Mouse (Mus musculus) liver (tissue): ENCODE data around the gene Nin.

Source experiments
- DNase-seq: peaks from one replicate; pipeline ENCODE4 v3.0.0-alpha.2; 2020; ENCODE audit warnings: mixed read lengths

Nin gene

DNA sequence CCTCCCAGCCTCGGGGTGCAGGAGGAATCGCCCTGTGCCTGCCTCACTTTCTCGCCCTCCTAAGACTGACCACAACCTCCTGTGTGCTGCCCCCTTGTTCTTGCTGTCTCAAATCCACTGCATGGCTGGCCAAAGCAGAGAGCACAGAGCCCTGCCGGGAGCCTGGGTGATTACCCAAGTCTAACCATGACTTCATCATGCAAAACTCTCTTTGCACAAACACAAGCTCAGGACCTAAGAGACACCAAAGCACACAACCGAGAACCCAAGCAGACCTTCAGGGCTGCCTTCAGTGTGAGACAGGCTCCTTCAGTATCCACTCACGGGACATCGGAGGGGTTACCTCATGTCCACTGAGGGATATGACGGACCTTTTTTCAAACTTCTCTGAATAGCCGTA is 31.0 kb downstream of the Nin start:
- no peak for DNase-seq

GRCm38 (mm10) chr12:70078471-70079025 is 35.0 kb downstream of the Nin start:
- DNase-seq: no peak

DNA sequence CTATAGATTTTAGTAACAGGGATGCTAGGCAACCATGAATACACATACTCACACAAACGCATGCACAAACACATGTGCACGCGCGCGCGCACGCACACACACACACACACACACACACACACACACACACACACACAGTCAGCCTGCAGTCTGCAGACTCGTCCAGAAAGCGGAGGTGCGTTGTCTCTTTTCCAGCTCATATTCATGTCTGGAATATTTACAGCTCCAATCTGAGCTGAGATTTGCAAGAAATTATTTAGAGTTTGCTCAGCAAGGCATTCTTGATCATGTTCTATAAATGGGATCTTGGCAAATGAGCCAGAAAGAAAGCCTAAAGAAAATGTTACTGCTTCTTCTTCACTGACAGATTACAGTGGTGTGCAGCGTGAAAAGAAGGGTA is 37.0 kb downstream of the Nin start:
- no peak for DNase-seq

- no peak for DNase-seq
These were observed 38.5 kb downstream of the Nin start for GRCm38 (mm10) chr12:70075001-70075400.

GRCm38 (mm10) chr12:70070888-70071287 is 42.6 kb downstream of the Nin start:
- no peak for DNase-seq

GRCm38 (mm10) chr12:70070306-70070705 is 43.2 kb downstream of the Nin start:
- no peak for DNase-seq

- DNase-seq: no peak
These were observed 44.8 kb downstream of the Nin start for GRCm38 (mm10) chr12:70068647-70069257.

- DNase-seq: no peak
These were observed 45.7 kb downstream of the Nin start for GRCm38 (mm10) chr12:70067849-70068248.

DNA sequence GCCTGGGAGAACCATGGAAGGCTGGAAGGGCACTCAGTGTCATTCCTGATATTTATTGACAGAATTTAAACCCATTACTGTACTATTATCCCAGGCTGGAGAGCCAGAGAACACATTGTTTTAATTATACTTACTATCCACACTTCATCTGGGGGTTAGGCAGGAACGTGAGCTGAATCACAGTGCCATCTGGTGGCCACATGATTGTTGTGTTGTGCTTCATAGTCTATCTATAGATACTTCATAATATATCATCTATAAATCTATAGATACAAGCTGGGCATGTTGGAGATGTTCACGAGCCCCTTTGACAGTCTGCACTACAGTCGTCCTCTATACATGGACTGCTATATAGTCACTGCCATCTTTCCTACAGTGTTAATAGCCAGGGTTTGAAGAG is 51.4 kb downstream of the Nin start:
- peak; percentile 50 for DNase-seq

- DNase-seq: no peak
These were observed 54.3 kb downstream of the Nin start for GRCm38 (mm10) chr12:70058956-70059851.

GRCm38 (mm10) chr12:70050699-70051098 is 62.8 kb downstream of the Nin start:
- no peak for DNase-seq

- no peak for DNase-seq
These were observed 64.8 kb downstream of the Nin start for GRCm38 (mm10) chr12:70048741-70049140.

DNA sequence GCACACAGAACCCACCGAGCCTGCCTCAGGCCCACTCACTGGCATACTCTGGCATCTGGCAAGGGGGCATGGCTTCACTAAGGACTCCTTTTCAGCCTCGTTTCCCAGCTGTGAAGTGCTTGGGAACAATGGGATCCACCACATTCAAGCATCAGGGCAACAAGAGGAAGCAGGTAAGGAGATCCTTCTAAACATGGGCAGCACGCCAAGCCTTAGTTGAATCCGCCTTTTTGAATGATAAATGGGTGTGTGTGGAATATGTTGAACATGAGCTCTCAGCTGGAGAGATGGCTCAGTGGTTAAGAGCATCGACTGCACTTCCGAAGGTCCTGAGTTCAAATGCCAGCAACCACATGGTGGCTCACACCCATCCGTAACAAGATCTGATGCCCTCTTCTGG is 66.2 kb downstream of the Nin start:
- no peak for DNase-seq

DNA sequence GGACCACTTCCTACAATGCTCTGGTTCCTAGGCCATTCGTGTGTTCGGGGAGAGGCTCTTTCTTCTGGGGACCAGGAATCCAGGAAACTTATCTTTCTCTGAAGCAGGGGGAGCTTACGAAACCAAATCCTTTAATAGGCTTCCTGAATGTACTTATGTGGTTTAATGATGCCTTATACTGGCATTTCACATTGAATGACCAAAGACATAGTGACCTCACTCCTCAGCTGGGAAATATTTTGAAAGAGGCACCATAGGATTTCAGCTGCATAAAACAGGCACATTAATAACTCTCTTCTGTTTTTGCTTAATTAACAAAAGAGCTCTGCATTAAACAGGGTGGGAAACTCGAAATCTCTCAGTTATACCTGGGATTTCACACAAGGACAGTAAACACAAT is 69.2 kb downstream of the Nin start:
- DNase-seq: no peak

DNA sequence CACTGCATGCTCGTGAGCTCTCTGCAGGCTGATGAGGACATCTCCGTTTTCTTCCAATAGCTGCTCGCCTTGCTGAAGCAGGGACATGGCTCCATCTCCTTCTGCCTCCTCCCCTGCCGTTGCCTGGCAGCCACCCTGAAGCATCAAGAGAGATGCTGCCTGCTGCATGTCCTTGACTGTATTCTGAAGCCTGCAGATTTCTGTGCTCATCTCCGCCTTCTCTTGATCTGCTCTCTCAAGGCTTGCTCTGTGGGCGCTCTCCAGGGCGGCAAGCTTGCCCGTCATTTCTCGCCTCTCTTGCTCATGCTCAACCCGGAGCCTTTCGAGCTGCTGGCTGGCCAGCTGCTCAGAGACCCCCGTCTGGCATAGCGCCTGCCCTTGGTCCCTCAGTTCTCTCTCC is 70.1 kb downstream of the Nin start:
- no peak for DNase-seq

DNA sequence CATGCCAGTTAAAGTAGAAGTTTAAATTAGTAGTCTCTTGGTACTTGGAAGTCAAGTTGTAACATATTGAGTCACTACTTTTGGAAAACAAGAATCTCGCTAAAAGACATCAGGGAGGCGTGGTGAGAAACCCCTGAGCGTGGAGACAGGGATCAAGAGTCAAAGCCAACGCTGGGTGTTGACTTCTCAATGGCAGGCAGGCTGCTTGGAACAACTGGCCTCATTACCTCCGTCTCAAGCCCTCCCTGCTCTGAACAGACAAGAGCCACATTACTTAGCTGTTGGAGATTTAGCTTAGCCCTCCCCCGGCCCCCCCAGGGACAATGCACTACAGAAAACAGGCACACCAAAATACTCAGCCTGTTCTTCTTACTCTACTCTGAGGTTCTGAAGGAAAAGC is 72.5 kb downstream of the Nin start:
- DNase-seq: no peak

DNA sequence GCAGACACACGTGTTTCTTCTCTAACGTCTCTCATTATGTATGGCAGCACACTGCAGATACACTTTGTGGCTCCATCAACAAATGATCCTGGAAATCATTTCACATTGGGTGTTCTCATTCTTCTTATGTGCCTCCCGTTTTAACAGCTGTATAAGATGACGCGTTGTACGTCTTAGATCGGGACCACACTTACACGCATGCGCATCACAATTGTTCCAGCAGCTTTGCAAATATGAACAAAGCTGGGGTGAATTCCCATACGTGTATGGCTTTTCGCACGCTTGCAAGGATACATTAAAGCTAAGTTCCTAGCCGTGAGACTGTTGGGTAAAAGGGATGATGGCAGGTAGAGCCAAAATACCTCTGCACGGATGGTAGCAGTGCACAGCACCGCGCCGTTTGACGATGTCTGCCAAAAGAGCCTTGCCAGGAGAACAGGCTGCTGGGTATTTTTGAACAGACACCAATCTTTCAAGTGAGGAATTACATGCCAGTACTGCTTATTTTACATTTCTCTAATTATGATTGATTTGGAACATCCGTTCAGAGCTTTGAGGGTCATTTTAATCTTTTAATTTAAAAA is 76.7 kb downstream of the Nin start:
- DNase-seq: no peak

GRCm38 (mm10) chr12:70026233-70026632 is 87.3 kb downstream of the Nin start:
- DNase-seq: no peak

GRCm38 (mm10) chr12:70025431-70025830 is 88.1 kb downstream of the Nin start:
- DNase-seq: no peak

DNA sequence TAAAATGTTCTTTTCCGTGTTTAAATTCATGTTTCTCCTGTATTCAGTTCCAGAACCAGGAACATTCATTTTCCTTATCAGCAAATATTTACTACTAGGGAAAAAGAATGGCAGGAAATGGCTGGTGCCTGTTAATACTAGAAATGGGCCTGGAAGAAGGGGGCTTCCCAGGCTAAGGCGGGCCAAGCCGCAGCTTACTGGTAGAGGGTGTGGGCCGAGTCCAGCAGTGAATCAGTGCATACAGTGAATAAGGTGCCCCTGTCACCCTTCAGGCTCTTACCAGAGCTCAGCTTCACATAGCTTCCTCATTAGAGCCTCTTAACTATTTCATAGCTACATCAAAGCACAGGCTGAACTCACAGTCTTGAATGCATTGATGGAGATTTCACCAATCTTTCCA is 89.9 kb downstream of the Nin start:
- DNase-seq: no peak

DNA sequence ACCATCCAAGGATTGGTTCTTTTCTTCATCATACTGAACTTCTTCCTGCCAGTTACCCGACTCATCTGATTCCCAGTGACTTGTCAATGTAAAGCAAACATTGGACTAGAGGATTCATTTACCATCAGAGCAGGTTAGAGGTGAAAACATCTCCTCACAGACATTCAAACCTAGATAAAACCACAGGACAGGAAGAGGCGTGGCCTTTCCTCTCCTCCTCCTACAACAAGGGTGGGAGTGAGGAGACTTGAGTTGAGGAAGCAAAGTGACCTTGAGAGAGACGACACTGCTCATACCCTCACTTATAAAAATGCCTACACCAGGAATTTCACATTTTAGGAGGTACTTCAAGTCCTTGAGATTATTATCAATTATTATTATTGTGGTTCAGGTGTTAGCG is 95.4 kb downstream of the Nin start:
- no peak for DNase-seq

DNA sequence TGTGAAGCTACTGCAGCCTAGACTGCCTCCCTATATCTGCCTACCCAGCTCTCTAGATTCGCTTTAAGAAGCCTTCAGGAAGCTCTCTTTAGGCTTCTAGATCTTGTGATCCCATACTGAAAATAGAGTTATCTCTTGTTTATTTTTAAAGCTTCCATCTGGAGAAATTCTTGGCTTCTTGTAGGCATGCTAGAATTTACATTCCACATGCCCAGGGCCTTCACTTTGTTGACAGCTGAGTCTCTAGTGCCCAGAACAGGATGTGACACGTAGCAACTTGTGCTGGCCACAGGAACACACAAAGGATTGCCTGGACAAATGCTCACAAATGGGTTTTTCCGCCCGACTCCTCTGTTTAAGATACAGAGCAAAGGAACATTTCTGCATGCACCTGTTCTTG is 97.6 kb downstream of the Nin start:
- DNase-seq: no peak

GRCm38 (mm10) chr12:70011681-70012080 is 101.8 kb downstream of the Nin start:
- DNase-seq: no peak

DNA sequence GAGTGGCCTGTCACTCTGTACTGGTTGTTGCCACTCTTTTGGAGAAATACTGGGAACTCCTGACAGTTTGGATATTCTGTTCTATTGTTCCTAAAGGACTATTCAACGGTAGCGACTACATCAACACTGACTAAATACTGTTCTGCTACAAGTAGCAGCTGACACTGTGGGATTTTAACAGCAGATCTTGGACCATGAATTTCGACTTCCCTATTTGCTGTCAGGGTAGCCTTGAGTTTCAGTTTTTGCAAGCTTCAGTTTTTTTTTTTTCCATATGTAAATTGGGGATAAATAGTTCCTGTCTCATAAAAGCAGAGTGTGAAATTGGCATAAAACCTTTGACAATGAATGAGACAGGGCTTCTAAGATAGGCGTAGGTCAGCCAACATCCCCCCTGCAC is 103.2 kb downstream of the Nin start:
- no peak for DNase-seq
